Mouse (Mus musculus) C2C12 (cell line): ENCODE measurements around the gene Comp. TPM values are rescaled to one million over a fixed set of nuclear protein-coding genes. Genes with fewer than 3 reads are reported as not detected.

Source experiments
- H3K27me3 ChIP-seq: one replicate; pipeline ENCODE4 v1.6.1; 2011; ENCODE audit not compliant: control insufficient read depth, insufficient read depth, insufficient read length
- H3K36me3 ChIP-seq: one replicate; pipeline ENCODE4 v1.6.1; 2011; ENCODE audit not compliant: control insufficient read depth, insufficient read depth
- H3K4me3 ChIP-seq: one replicate; pipeline ENCODE4 v1.5.1; 2011; ENCODE audit warnings: mild to moderate bottlenecking, control low read depth; ENCODE audit not compliant: poor library complexity, insufficient read depth, severe bottlenecking
- H3K79me2 ChIP-seq: one replicate; pipeline ENCODE4 v1.6.1; 2011; ENCODE audit not compliant: control insufficient read depth, insufficient read depth
- H3K79me3 ChIP-seq: one replicate; pipeline ENCODE4 v1.6.1; 2011; ENCODE audit warnings: low read depth, control low read depth
- H3ac ChIP-seq: one replicate; pipeline ENCODE3; 2011; ENCODE audit warnings: low read depth; ENCODE audit not compliant: control insufficient read depth, insufficient read length
- CEBPB ChIP-seq: IDR thresholded peaks from one replicate; pipeline ENCODE4 v1.6.1; 2011; ENCODE audit warnings: low read depth, mild to moderate bottlenecking, control low read depth, moderate library complexity
- CTCF ChIP-seq: IDR thresholded peaks from one replicate; pipeline ENCODE4 v1.5.1; 2011; ENCODE audit not compliant: control insufficient read depth, insufficient read depth, insufficient read length
- FOSL1 ChIP-seq: IDR thresholded peaks from one replicate; pipeline ENCODE4 v1.8.0; 2011; ENCODE audit warnings: mild to moderate bottlenecking, low read length; ENCODE audit not compliant: poor library complexity, insufficient read depth, severe bottlenecking
- MAX ChIP-seq: IDR thresholded peaks from one replicate; pipeline ENCODE4 v1.6.1; 2011; ENCODE audit warnings: mild to moderate bottlenecking, control low read depth
- MYOD1 ChIP-seq: IDR thresholded peaks from one replicate; pipeline ENCODE4 v1.6.1; 2011; ENCODE audit warnings: low read depth; ENCODE audit not compliant: control insufficient read depth, insufficient read length
- MYOG ChIP-seq: IDR thresholded peaks from one replicate; pipeline ENCODE4 v1.6.1; 2011; ENCODE audit not compliant: control insufficient read depth, insufficient read length; ENCODE audit errors: extremely low read depth
- USF1 ChIP-seq: IDR thresholded peaks from one replicate; pipeline ENCODE4 v1.6.1; 2011; ENCODE audit warnings: low read depth, mild to moderate bottlenecking, control low read depth, moderate library complexity
- polyA plus RNA-seq: library from polyadenylated mRNA; unstranded; fragments of >200 nt; fragmentation: generic; extraction: Trizol; gene quantifications from one replicate; pipeline ENCODE4 v1.2.1, GENCODE M21; 2012; ENCODE audit warnings: missing spikeins

Gene Comp
- polyA plus RNA-seq, 1 experiment: 0.20 TPM

DNA sequence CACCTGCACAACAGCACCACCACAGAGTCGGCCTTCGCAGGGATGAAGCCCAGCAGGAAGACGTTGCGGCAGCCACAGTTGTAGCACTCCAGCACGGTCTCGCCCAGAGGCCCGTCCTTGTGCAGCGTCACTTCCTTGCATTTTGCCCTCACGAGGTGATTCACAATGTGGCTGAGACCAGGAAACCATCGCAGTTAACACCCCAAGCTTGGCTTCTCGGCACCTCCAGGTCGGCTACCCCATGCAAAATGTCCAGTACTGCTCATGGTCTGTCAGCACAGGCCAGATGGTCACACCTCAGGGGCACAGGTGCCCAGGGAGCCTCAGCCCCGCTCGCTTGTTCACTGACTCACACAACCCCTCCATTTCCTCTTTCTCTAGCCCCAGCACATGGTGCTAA lies 31.4 kb upstream of the Comp start:
- Histone ChIP-seq H3K79me3 (peaks cover 48% of the 10 kb centered on the region), H3K36me3 (peaks cover 78% of the 10 kb centered on the region), H3K79me2 (peaks cover 63% of the 10 kb centered on the region), H3K4me3 (no peak overlapping the region), H3K27me3 (no peaks in the 10 kb centered on the region), H3ac (no peak overlapping the region)
- TF ChIP-seq USF1: no peak
- no peak for TF ChIP-seq CEBPB
- no peak for TF ChIP-seq MYOD1
- TF ChIP-seq MAX: no peak
- TF ChIP-seq FOSL1: no peak
- no peak for TF ChIP-seq MYOG
- TF ChIP-seq CTCF: no peak

DNA sequence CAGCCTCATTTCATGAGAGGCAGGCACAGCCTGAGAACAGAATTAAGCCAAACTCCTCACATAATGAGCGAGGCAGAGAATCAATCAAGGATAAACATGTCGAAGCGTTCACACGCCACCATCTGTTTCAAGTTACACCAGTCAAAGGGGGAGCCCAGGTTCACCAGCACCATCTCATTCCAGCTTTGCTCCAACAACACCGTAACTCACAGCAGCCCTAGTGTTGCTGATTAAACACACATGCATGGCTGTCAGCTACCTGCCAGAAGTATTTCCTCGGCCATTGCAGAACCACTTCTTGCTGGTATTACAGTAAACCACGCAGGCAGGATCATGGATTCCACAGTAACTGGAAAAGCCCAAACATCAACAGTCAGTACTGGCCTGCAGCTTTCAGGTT lies 30.3 kb upstream of the Comp start:
- Histone ChIP-seq H3K4me3 (no peak overlapping the region), H3K27me3 (no peaks in the 10 kb centered on the region), H3K36me3 (peaks cover 75% of the 10 kb centered on the region), H3K79me3 (peaks cover 58% of the 10 kb centered on the region), H3K79me2 (peaks cover 73% of the 10 kb centered on the region), H3ac (no peak overlapping the region)
- TF ChIP-seq MYOG: no peak
- no peak for TF ChIP-seq CTCF
- TF ChIP-seq MAX: no peak
- TF ChIP-seq FOSL1: no peak
- no peak for TF ChIP-seq USF1
- TF ChIP-seq CEBPB: no peak
- TF ChIP-seq MYOD1: no peak

DNA sequence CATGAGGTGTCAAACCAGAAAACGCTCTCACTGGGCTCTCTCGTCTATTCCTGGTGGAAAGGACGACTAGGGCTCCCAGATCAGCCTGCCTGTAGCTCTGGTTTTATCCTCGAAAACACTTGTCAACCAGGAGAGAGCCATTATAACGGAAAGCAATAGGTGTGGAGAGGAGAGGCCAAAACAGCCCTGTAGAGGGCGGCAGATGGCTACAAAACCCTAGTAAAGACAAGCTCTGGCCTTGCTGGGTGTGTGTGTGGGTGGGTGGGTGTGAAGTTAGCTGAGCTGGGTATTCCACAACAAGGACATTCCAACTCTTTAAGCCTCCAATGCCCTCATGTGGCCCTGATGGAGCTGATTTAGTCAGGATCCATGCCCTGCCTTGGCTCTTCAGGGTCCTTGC lies 29.7 kb upstream of the Comp start:
- Histone ChIP-seq H3K79me3 (peaks cover 64% of the 10 kb centered on the region), H3ac (no peak overlapping the region), H3K36me3 (peaks cover 75% of the 10 kb centered on the region), H3K27me3 (no peaks in the 10 kb centered on the region), H3K79me2 (peaks cover 80% of the 10 kb centered on the region), H3K4me3 (no peak overlapping the region)
- TF ChIP-seq MAX (no peak), USF1 (no peak), CEBPB (no peak), MYOD1 (no peak), CTCF (no peak), MYOG (no peak), FOSL1 (no peak)

DNA sequence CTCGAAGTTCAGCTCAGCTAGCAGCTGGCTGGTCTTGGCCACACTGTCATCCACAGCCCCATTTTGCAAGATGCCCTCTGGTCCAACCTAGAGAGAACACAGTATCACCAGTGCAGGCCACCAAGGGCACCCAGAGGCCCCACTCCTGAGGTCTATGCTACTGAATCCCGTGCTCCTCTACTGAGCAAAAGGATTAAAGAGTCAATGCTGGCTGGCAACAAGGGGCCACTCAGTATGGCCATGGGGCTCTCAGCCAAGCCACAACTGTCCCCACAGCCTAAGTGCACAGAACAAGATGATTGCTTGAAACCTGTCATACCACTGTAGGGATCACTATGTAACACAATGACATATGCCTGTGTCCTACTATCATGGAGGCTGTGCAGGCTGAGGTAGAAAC lies 29.1 kb upstream of the Comp start:
- H3K27me3 ChIP-seq: no peaks in the 10 kb centered on the region
- no peak overlapping the region for H3ac ChIP-seq
- H3K36me3 ChIP-seq: peaks cover 69% of the 10 kb centered on the region
- H3K79me3 ChIP-seq: peaks cover 70% of the 10 kb centered on the region
- peaks cover 85% of the 10 kb centered on the region for H3K79me2 ChIP-seq
- no peak overlapping the region for H3K4me3 ChIP-seq
- TF ChIP-seq USF1: no peak
- no peak for TF ChIP-seq MAX
- no peak for TF ChIP-seq MYOG
- no peak for TF ChIP-seq CEBPB
- TF ChIP-seq CTCF: no peak
- no peak for TF ChIP-seq MYOD1

DNA sequence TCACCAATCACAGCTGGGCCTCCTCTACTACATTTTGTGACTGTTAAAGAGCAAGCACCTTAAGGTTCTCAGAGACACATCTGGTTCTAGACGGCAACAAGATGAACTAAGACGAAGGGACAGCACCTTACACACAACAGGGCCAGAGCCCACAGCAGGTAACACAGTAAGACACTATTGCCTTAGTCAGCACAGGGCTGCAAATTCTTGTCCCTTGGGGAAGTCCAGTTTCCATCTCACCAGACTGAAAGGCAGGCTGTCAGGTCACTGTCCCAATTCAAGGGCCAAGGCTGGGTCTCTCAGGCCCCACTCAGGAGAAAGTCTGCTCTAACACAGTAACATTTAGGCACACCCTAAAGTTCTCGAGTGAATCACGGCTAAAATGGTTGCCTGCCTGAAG lies 25.9 kb upstream of the Comp start:
- peaks cover 100% of the 10 kb centered on the region for H3K79me2 ChIP-seq
- no peak overlapping the region for H3ac ChIP-seq
- no peak for TF ChIP-seq MYOD1
- no peak for TF ChIP-seq CEBPB
- no peak for TF ChIP-seq MYOG
- no peak for TF ChIP-seq CTCF
- no peak for TF ChIP-seq USF1
- no peak for TF ChIP-seq FOSL1
- no peak for TF ChIP-seq MAX
- no peak overlapping the region for H3K4me3 ChIP-seq
- no peaks in the 10 kb centered on the region for H3K27me3 ChIP-seq
- peaks cover 42% of the 10 kb centered on the region for H3K36me3 ChIP-seq
- H3K79me3 ChIP-seq: peaks cover 93% of the 10 kb centered on the region

DNA sequence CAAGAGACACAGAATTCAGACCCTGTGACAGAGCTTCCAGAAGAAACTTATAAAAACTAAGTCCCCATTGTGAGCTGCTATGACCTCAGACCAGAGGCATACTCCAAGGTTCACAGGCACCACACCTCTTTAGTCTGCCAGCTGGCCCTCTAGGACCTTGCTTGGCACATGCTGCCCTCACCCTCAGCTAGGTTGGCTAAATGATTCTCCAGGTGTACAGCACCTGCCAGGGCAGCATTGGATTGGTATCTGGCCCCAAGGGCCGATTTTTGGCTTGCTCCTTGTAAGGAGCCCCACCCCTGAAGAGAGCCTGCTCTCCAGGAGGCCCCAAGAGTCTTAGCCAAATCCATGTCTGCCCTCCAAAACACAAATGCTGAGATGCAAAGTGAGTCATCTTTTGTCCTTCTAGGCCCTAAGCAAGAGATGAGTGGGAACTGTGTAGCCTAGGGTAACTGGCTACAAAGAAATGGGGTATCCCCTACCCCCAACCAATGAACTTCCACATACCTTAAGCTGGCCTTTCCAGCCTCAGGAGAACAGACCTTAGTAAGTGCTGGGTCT lies 25.4 kb upstream of the Comp start:
- peaks cover 93% of the 10 kb centered on the region for H3K79me3 ChIP-seq
- TF ChIP-seq FOSL1: no peak
- TF ChIP-seq MAX: no peak
- no peak for TF ChIP-seq MYOG
- H3K4me3 ChIP-seq: no peak overlapping the region
- peaks cover 100% of the 10 kb centered on the region for H3K79me2 ChIP-seq
- H3ac ChIP-seq: no peak overlapping the region
- H3K36me3 ChIP-seq: peaks cover 37% of the 10 kb centered on the region
- no peaks in the 10 kb centered on the region for H3K27me3 ChIP-seq
